Mouse (Mus musculus): ENCODE data around the gene Prss28. TPM values are rescaled to one million over a fixed set of nuclear protein-coding genes. Genes with fewer than 3 reads are reported as not detected.
A peak's percentile ranks its signal among the peaks of the same experiment; 100 is the strongest.

The Prss28 gene
- polyA plus RNA-seq, 1 experiment, result not detected

DNA sequence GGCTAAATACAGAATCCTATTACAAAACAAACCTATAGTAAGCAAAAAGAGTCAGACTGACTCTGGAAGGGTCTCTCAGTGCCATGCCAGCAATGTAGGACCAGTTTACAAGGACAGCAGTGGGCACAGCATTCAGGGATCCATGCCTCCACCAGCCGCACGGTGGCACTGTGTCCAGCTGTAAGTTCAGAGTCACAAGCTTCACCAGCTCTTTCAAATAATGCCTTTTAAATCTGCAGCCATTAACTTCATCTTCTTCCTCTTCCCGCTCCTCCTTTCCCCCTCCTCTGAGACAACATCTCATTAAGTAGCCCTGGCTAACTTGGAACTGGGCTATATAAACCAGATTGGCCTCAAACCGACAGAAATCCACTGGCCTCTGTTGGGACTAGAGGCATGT is 19.6 kb upstream of the Prss28 start:
- Histone ChIP-seq H3K9ac (ENCODE audit: low read depth, poor library complexity, severe bottlenecking) (no peak overlapping the region), H3K4me3 (ENCODE audit: low read depth, low read length) (no peak overlapping the region), H3K9me3 (replicated peaks; ENCODE audit: control insufficient read depth, insufficient read depth, low read length, poor library complexity, severe bottlenecking) (peaks cover 1% of the 10 kb centered on the region; the same call in 1 of the 2 replicates), H3K27me3 (ENCODE audit: control insufficient read depth, insufficient read depth, low read length, poor library complexity, severe bottlenecking) (no peaks in the 10 kb centered on the region), H3K36me3 (ENCODE audit: control insufficient read depth, insufficient read depth, low read length, poor library complexity, severe bottlenecking) (no peaks in the 10 kb centered on the region), H3K27ac (ENCODE audit: insufficient read depth, low read length) (no peak overlapping the region), H3K4me1 (ENCODE audit: control insufficient read depth, insufficient read depth, low read length) (peaks cover 3% of the 10 kb centered on the region)
- TF ChIP-seq EP300 (IDR thresholded peaks at IDR 0.05; ENCODE audit: insufficient read depth, low read depth, low read length) (no peak), CTCF (IDR thresholded peaks at IDR 0.05; ENCODE audit: low read depth, low read length) (peak; percentile 80)

- no peak for TF ChIP-seq EP300 (IDR thresholded peaks at IDR 0.05; ENCODE audit: insufficient read depth, low read depth, low read length)
- TF ChIP-seq CTCF (IDR thresholded peaks at IDR 0.05; ENCODE audit: low read depth, low read length), result peak; percentile 58
- Histone ChIP-seq H3K4me1 (ENCODE audit: control insufficient read depth, insufficient read depth, low read length) (no peaks in the 10 kb centered on the region), H3K27ac (ENCODE audit: insufficient read depth, low read length) (no peak overlapping the region), H3K36me3 (ENCODE audit: control insufficient read depth, insufficient read depth, low read length, poor library complexity, severe bottlenecking) (no peaks in the 10 kb centered on the region), H3K27me3 (ENCODE audit: control insufficient read depth, insufficient read depth, low read length, poor library complexity, severe bottlenecking) (no peaks in the 10 kb centered on the region), H3K9me3 (replicated peaks; ENCODE audit: control insufficient read depth, insufficient read depth, low read length, poor library complexity, severe bottlenecking) (no peaks in the 10 kb centered on the region), H3K9ac (ENCODE audit: low read depth, poor library complexity, severe bottlenecking) (no peak overlapping the region), H3K4me3 (ENCODE audit: low read depth, low read length) (no peak overlapping the region)
Observed at GRCm38 (mm10) chr17:25290411-25290810, 18.0 kb upstream of the Prss28 start.

- Histone ChIP-seq H3K4me1 (ENCODE audit: control insufficient read depth, insufficient read depth, low read length) (no peaks in the 10 kb centered on the region), H3K9me3 (replicated peaks; ENCODE audit: control insufficient read depth, insufficient read depth, low read length, poor library complexity, severe bottlenecking) (no peaks in the 10 kb centered on the region), H3K27ac (ENCODE audit: insufficient read depth, low read length) (no peak overlapping the region), H3K36me3 (ENCODE audit: control insufficient read depth, insufficient read depth, low read length, poor library complexity, severe bottlenecking) (no peaks in the 10 kb centered on the region), H3K27me3 (ENCODE audit: control insufficient read depth, insufficient read depth, low read length, poor library complexity, severe bottlenecking) (no peaks in the 10 kb centered on the region), H3K9ac (ENCODE audit: low read depth, poor library complexity, severe bottlenecking) (no peak overlapping the region), H3K4me3 (ENCODE audit: low read depth, low read length) (no peak overlapping the region)
- TF ChIP-seq CTCF (IDR thresholded peaks at IDR 0.05; ENCODE audit: low read depth, low read length) (no peak), POLR2A (IDR thresholded peaks at IDR 0.05; ENCODE audit: insufficient read depth, low read length) (no peak), EP300 (IDR thresholded peaks at IDR 0.05; ENCODE audit: insufficient read depth, low read depth, low read length) (no peak)
Observed at GRCm38 (mm10) chr17:25293495-25293894, 15.0 kb upstream of the Prss28 start.

DNA sequence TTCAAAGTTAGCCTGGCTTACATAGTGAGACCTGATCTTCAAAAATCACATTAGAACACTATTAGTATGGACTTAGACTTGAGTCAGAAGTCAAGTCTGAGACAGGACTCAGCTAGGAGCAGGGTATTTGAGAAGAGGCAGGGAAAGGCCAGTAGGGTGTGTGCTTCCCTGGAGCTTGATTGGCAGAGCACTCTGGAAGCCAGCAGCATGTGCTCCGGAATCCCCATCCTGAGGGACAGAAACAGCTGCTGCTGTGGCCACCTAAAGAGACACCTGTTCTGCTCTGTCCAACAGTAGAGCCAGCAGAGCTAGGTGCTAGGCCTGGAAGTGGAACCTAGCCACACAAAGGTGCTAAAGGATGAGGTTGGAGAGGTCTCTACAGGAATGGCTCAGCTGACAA is 14.3 kb upstream of the Prss28 start:
- Histone ChIP-seq H3K4me3 (ENCODE audit: low read depth, low read length) (no peak overlapping the region), H3K4me1 (ENCODE audit: control insufficient read depth, insufficient read depth, low read length) (no peaks in the 10 kb centered on the region), H3K9me3 (replicated peaks; ENCODE audit: control insufficient read depth, insufficient read depth, low read length, poor library complexity, severe bottlenecking) (no peaks in the 10 kb centered on the region), H3K9ac (ENCODE audit: low read depth, poor library complexity, severe bottlenecking) (no peak overlapping the region), H3K27me3 (ENCODE audit: control insufficient read depth, insufficient read depth, low read length, poor library complexity, severe bottlenecking) (no peaks in the 10 kb centered on the region), H3K27ac (ENCODE audit: insufficient read depth, low read length) (no peak overlapping the region), H3K36me3 (ENCODE audit: control insufficient read depth, insufficient read depth, low read length, poor library complexity, severe bottlenecking) (no peaks in the 10 kb centered on the region)
- TF ChIP-seq POLR2A (IDR thresholded peaks at IDR 0.05; ENCODE audit: insufficient read depth, low read length) (no peak), EP300 (IDR thresholded peaks at IDR 0.05; ENCODE audit: insufficient read depth, low read depth, low read length) (no peak), CTCF (IDR thresholded peaks at IDR 0.05; ENCODE audit: low read depth, low read length) (no peak)

DNA sequence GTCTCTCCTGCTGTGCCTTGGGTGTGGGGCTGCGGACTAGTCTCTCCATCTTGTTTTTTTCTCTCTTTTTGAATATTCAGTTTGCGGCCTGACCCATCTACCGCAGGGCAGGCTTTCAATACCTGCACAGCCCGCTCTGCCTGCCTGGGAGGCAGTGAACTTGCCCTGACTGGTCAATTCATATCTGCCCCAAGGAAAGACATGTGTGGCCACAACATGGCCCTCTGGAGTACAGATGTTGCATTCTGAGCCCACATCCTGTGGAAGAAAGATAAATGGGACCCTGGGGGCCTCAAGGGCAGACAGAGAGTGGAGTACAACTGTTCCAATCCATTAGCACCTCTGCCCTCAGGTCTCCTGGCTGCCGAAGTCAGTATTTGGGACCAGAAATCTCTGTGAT is 10.4 kb upstream of the Prss28 start, which contains the start of gene Prss34:
Gene Prss34, plus strand, starts transcription at position 301 of the 400 bp plus-strand sequence.
- H3K9me3 ChIP-seq (replicated peaks; ENCODE audit: control insufficient read depth, insufficient read depth, low read length, poor library complexity, severe bottlenecking), result no peaks in the 10 kb centered on the region
- H3K27ac ChIP-seq (ENCODE audit: insufficient read depth, low read length), result no peak within 1 kb of the TSS
- TF ChIP-seq CTCF (IDR thresholded peaks at IDR 0.05; ENCODE audit: low read depth, low read length) (no peak), EP300 (IDR thresholded peaks at IDR 0.05; ENCODE audit: insufficient read depth, low read depth, low read length) (no peak), POLR2A (IDR thresholded peaks at IDR 0.05; ENCODE audit: insufficient read depth, low read length) (no peak)
- H3K4me3 ChIP-seq (ENCODE audit: low read depth, low read length), result no peak within 1 kb of the TSS
- H3K27me3 ChIP-seq (ENCODE audit: control insufficient read depth, insufficient read depth, low read length, poor library complexity, severe bottlenecking), result no peaks in the 10 kb centered on the region
- H3K36me3 ChIP-seq (ENCODE audit: control insufficient read depth, insufficient read depth, low read length, poor library complexity, severe bottlenecking), result no peaks in the 10 kb centered on the region
- no peaks in the 10 kb centered on the region for H3K4me1 ChIP-seq (ENCODE audit: control insufficient read depth, insufficient read depth, low read length)
- H3K9ac ChIP-seq (ENCODE audit: low read depth, poor library complexity, severe bottlenecking), result no peak within 1 kb of the TSS

DNA sequence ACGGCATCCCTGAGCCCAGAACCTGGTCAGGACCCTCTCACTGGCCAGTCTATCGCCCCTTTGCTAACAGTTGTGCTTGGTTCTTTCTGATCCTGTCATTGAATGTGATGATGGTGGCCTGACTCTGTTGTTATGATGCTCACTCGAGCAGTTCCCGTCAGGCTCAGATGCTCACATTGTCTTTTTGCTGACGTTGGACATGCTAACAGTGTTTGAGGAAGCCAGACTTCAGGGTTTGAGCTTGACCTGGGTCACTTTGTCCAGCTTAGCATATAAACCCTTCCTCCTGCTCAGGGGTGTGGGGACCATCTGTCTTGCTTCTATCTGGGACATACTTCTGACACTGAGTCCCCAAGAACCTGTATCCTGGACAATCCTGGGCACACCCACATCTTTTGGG is 9.9 kb downstream of the Prss28 start, which contains the start of gene Prss29:
Gene Prss29, plus strand, starts transcription at position 301 of the 400 bp plus-strand sequence.
- Histone ChIP-seq H3K27ac (ENCODE audit: insufficient read depth, low read length) (no peak within 1 kb of the TSS), H3K4me1 (ENCODE audit: control insufficient read depth, insufficient read depth, low read length) (no peaks in the 10 kb centered on the region), H3K9ac (ENCODE audit: low read depth, poor library complexity, severe bottlenecking) (no peak within 1 kb of the TSS), H3K36me3 (ENCODE audit: control insufficient read depth, insufficient read depth, low read length, poor library complexity, severe bottlenecking) (no peaks in the 10 kb centered on the region), H3K27me3 (ENCODE audit: control insufficient read depth, insufficient read depth, low read length, poor library complexity, severe bottlenecking) (no peaks in the 10 kb centered on the region), H3K4me3 (ENCODE audit: low read depth, low read length) (no peak within 1 kb of the TSS), H3K9me3 (replicated peaks; ENCODE audit: control insufficient read depth, insufficient read depth, low read length, poor library complexity, severe bottlenecking) (no peaks in the 10 kb centered on the region)
- TF ChIP-seq EP300 (IDR thresholded peaks at IDR 0.05; ENCODE audit: insufficient read depth, low read depth, low read length), result no peak
- no peak for TF ChIP-seq CTCF (IDR thresholded peaks at IDR 0.05; ENCODE audit: low read depth, low read length)
- no peak for TF ChIP-seq POLR2A (IDR thresholded peaks at IDR 0.05; ENCODE audit: insufficient read depth, low read length)
